Mouse (Mus musculus): ENCODE measurements around the gene Tm9sf1. TPM values are rescaled to one million over a fixed set of nuclear protein-coding genes. Genes with fewer than 3 reads are reported as not detected.

Tm9sf1 gene
- polyA plus RNA-seq, 1 experiment, result 98.1 TPM

DNA sequence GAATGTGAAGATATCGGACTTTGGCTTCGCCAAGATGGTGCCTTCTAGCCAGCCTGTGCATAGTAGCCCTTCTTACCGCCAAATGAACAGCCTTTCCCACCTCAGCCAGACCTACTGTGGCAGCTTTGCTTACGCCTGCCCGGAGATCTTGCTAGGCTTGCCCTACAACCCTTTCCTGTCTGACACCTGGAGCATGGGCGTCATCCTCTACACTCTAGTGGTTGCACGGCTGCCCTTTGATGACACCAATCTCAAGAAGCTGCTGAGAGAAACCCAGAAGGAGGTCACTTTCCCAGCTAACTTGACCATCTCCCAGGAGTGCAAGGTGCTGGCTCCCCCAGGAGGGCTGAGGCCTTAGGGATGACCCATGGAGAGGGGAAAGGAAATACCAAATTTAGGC lies 7.9 kb upstream of the Tm9sf1 start:
- WGBS, result 65% methylated on average over 7 of the region's 7 CpGs
- Histone ChIP-seq H3K36me3 (ENCODE audit: control insufficient read depth, insufficient read depth, low read length) (no peaks in the 10 kb centered on the region), H3K27me3 (ENCODE audit: control insufficient read depth, insufficient read depth, low read length) (no peaks in the 10 kb centered on the region), H3K4me1 (replicated peaks; ENCODE audit: control insufficient read depth, insufficient read depth, low read length) (peaks cover 11% of the 10 kb centered on the region), H3K4me3 (ENCODE audit: control insufficient read depth, insufficient read depth, low read length) (no peak overlapping the region), H3K27ac (ENCODE audit: control insufficient read depth, insufficient read depth, low read length) (no peak overlapping the region)
- TF ChIP-seq POLR2A (IDR thresholded peaks at IDR 0.05; ENCODE audit: control insufficient read depth, extremely low read depth, insufficient read depth, low read length, poor library complexity), result no peak
- TF ChIP-seq CTCF (IDR thresholded peaks at IDR 0.05; ENCODE audit: borderline replicate concordance, control insufficient read depth, extremely low read depth, insufficient read depth, low read length, poor library complexity), result no peak
- peak; percentile 37 for DNase-seq

DNA sequence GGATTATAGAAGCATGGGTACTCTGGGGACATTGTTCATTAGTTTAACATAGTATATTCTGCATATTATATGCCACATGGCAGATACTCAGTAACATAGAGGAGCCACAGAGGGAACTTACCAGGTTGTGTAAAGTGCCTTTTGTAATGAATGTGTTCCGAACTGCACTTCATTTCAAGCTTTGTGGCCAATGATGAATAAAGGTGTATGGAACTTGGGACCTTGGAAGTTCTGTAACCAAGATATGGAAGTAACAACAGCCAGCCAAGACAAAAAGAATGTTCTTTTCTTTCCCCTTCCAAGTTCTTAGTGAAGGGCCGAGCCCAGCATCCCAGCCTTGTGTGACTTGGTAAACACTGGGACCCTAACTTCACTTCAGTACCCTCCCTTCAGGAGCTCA lies 6.3 kb upstream of the Tm9sf1 start, which contains the start of gene Tssk4:
TSS of gene Tssk4 (plus strand) at position 301 of the 400 bp plus-strand sequence.
- no peak for DNase-seq
- Histone ChIP-seq H3K36me3 (ENCODE audit: control insufficient read depth, insufficient read depth, low read length) (no peaks in the 10 kb centered on the region), H3K27me3 (ENCODE audit: control insufficient read depth, insufficient read depth, low read length) (no peaks in the 10 kb centered on the region), H3K27ac (ENCODE audit: control insufficient read depth, insufficient read depth, low read length) (no peak within 1 kb of the TSS), H3K4me1 (replicated peaks; ENCODE audit: control insufficient read depth, insufficient read depth, low read length) (peaks cover 15% of the 10 kb centered on the region), H3K4me3 (ENCODE audit: control insufficient read depth, insufficient read depth, low read length) (no peak within 1 kb of the TSS)
- WGBS, result 98% methylated on average over 2 of the region's 2 CpGs
- no peak for TF ChIP-seq POLR2A (IDR thresholded peaks at IDR 0.05; ENCODE audit: control insufficient read depth, extremely low read depth, insufficient read depth, low read length, poor library complexity)
- TF ChIP-seq CTCF (IDR thresholded peaks at IDR 0.05; ENCODE audit: borderline replicate concordance, control insufficient read depth, extremely low read depth, insufficient read depth, low read length, poor library complexity), result no peak

DNA sequence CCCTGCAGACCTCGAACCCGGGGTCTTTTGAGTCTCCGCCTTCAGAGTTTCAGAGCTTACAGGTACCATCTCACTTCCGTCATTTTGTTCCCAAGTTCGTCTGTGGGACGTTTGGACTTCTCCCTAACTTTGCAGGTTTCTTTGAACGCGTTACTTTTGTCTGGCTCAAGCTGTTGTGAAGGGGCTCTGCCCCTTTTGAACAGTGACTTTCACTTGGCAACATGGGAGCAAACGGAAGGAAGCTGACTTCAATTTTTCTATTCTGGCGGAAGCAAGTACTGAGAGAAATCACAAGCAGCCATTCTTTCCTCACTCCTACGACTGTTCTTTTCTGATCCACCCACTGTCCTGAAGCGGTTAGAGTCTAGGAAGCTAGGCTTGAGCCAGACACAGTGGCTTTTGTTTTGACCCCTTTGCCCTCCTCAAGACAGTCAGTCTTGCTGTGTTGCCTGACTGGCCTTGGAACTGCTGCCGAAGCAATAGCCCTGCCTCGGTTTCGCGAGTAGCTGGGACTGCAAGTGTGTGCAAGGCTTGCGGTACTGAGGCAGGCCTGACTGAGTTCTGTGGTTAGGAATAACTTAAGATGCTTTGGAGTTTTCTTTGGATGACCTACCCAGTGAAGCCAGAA lies 769 bp upstream of the Tm9sf1 start:
- H3K27me3 ChIP-seq (ENCODE audit: control insufficient read depth, insufficient read depth, low read length), result no peaks in the 10 kb centered on the region
- WGBS, result 5% methylated on average over 17 of the region's 17 CpGs
- H3K36me3 ChIP-seq (ENCODE audit: control insufficient read depth, insufficient read depth, low read length), result no peaks in the 10 kb centered on the region; the same call in 1 of the 2 replicates
- DNase-seq, result peak; percentile 35
- peak overlapping the region; percentile 65 for H3K4me3 ChIP-seq (ENCODE audit: control insufficient read depth, insufficient read depth, low read length)
- peaks cover 15% of the 10 kb centered on the region for H3K4me1 ChIP-seq (replicated peaks; ENCODE audit: control insufficient read depth, insufficient read depth, low read length)
- no peak for TF ChIP-seq POLR2A (IDR thresholded peaks at IDR 0.05; ENCODE audit: control insufficient read depth, extremely low read depth, insufficient read depth, low read length, poor library complexity)
- TF ChIP-seq CTCF (IDR thresholded peaks at IDR 0.05; ENCODE audit: borderline replicate concordance, control insufficient read depth, extremely low read depth, insufficient read depth, low read length, poor library complexity), result no peak
- peak overlapping the region; percentile 31 for H3K27ac ChIP-seq (ENCODE audit: control insufficient read depth, insufficient read depth, low read length)

DNA sequence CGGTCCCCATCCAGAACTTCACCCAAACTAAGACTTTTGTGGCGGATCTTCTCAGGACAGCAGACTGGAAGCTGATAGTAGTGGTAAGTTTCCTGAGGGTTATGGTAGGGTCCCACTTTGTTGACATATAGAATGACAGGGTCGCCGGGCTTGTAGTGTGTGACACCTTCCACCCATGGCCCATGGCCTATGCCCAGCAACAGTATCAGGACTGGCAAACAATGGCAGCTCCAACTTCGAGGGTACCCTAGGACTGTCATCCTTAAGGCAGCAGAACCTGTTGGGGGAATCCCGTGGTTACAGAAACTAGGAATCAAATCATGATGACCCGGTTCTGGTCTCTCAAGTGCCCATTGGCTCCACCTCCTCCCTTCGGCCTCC lies 937 bp downstream of the Tm9sf1 start:
- H3K27ac ChIP-seq (ENCODE audit: control insufficient read depth, insufficient read depth, low read length), result no peak overlapping the region
- no peaks in the 10 kb centered on the region; the same call in 1 of the 2 replicates for H3K36me3 ChIP-seq (ENCODE audit: control insufficient read depth, insufficient read depth, low read length)
- H3K4me1 ChIP-seq (replicated peaks; ENCODE audit: control insufficient read depth, insufficient read depth, low read length), result peaks cover 15% of the 10 kb centered on the region
- no peaks in the 10 kb centered on the region for H3K27me3 ChIP-seq (ENCODE audit: control insufficient read depth, insufficient read depth, low read length)
- H3K4me3 ChIP-seq (ENCODE audit: control insufficient read depth, insufficient read depth, low read length), result peak overlapping the region; percentile 65
- WGBS, result 24% methylated on average over 8 of the region's 8 CpGs
- no peak for DNase-seq
- no peak for TF ChIP-seq POLR2A (IDR thresholded peaks at IDR 0.05; ENCODE audit: control insufficient read depth, extremely low read depth, insufficient read depth, low read length, poor library complexity)
- TF ChIP-seq CTCF (IDR thresholded peaks at IDR 0.05; ENCODE audit: borderline replicate concordance, control insufficient read depth, extremely low read depth, insufficient read depth, low read length, poor library complexity), result no peak

DNA sequence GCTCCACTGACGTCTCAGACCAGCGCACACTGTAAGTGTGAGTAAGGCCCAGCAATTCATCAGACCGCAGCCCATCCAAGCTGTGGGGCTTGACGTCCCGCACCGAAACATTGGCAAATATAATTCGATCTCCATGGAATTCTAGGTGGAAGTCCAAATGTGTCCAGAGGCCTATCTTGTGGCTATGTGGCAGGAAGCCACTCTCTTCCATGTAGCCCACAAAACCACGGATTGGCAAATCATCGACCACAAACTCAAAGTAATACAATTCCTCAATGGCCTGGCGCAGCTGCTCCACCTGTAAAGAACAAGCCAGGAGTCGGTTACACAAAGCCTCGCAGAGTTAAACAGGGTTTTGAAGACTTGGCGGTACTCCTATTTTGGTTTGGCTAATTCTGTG lies 2.3 kb downstream of the Tm9sf1 start:
- no peak for DNase-seq

DNA sequence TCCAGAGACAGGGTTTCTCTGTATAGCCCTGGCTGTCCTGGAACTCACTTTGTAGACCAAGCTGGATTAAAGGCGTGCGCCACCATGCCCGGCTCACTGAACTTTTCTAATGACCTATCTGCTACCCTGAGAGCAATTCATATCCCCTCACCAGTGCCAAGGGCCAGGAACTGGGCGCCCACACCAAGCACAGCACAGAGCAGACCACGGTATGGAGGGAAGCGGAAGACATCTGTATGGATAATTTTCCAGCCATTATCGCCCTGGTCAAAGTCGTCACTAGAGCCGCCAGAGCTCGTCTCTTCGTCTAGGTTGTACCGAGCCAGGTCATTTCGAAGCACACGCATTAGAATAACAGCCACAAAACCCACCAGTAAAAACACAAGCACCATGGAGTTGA lies 2.8 kb downstream of the Tm9sf1 start:
- Histone ChIP-seq H3K27ac (ENCODE audit: control insufficient read depth, insufficient read depth, low read length) (no peak overlapping the region), H3K4me3 (ENCODE audit: control insufficient read depth, insufficient read depth, low read length) (no peak overlapping the region), H3K4me1 (replicated peaks; ENCODE audit: control insufficient read depth, insufficient read depth, low read length) (peaks cover 15% of the 10 kb centered on the region), H3K36me3 (ENCODE audit: control insufficient read depth, insufficient read depth, low read length) (no peaks in the 10 kb centered on the region; the same call in 1 of the 2 replicates), H3K27me3 (ENCODE audit: control insufficient read depth, insufficient read depth, low read length) (no peaks in the 10 kb centered on the region)
- DNase-seq, result no peak
- WGBS, result 96% methylated on average over 14 of the region's 14 CpGs
- TF ChIP-seq CTCF (IDR thresholded peaks at IDR 0.05; ENCODE audit: borderline replicate concordance, control insufficient read depth, extremely low read depth, insufficient read depth, low read length, poor library complexity) (no peak), POLR2A (IDR thresholded peaks at IDR 0.05; ENCODE audit: control insufficient read depth, extremely low read depth, insufficient read depth, low read length, poor library complexity) (no peak)

More for the DNA sequence above, 2.3 kb downstream of the Tm9sf1 start:
- WGBS, result 78% methylated on average over 13 of the region's 13 CpGs
- Histone ChIP-seq H3K4me3 (ENCODE audit: control insufficient read depth, insufficient read depth, low read length) (no peak overlapping the region), H3K27me3 (ENCODE audit: control insufficient read depth, insufficient read depth, low read length) (no peaks in the 10 kb centered on the region), H3K4me1 (replicated peaks; ENCODE audit: control insufficient read depth, insufficient read depth, low read length) (peaks cover 15% of the 10 kb centered on the region), H3K27ac (ENCODE audit: control insufficient read depth, insufficient read depth, low read length) (no peak overlapping the region), H3K36me3 (ENCODE audit: control insufficient read depth, insufficient read depth, low read length) (no peaks in the 10 kb centered on the region; the same call in 1 of the 2 replicates)
- TF ChIP-seq POLR2A (IDR thresholded peaks at IDR 0.05; ENCODE audit: control insufficient read depth, extremely low read depth, insufficient read depth, low read length, poor library complexity) (no peak), CTCF (IDR thresholded peaks at IDR 0.05; ENCODE audit: borderline replicate concordance, control insufficient read depth, extremely low read depth, insufficient read depth, low read length, poor library complexity) (no peak)
